Mouse (Mus musculus) liver, embryonic 14.5 days (tissue): Measurements from ENCODE around the gene Myo9b.

Experiments
- CTCF ChIP-seq: IDR thresholded peaks from 2 replicates; pipeline ENCODE4 v1.5.1; 2016; ENCODE audit warnings: antibody characterized with exemption, low read depth, control low read depth
- EP300 ChIP-seq: IDR thresholded peaks from 2 replicates; pipeline ENCODE4 v1.6.1; 2016; ENCODE audit warnings: antibody characterized with exemption, low read depth

DNA sequence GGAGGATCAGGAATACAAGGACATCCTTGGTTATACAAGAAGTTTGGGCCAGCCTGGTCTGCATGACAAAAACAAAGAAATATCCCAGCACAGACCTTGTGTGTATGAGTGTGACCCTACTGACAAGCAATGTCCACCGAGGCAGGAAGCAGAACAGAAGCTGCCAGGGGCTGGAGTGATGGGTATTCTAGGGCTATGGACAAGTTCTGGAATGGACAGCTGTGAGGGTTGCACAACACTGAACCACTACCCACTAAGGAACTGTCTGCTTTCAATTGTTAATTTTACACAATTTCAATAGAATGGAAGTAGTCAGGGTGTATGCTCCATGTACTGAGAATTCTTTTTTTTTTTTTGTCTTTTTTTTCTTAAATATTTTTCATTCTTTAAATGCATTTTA, 24.3 kb upstream of the Myo9b start:
- TF ChIP-seq EP300, result no peak
- no peak for TF ChIP-seq CTCF
